Mouse (Mus musculus) T-helper 17 cell (primary cell): ENCODE data around the gene Smad5.

ENCODE experiments used
- in situ Hi-C, 2 experiments: fragments of 300-600 bp; cut with MboI, MseI; formaldehyde crosslinking; loops; 1 replicate in 1 of 2; 2 replicates in 1 of 2; pipeline ENCODE4 v1.15.1; 2025; ENCODE audit warnings: high pct_unique_total_duplicates in 2 of 2

Gene Smad5

DNA sequence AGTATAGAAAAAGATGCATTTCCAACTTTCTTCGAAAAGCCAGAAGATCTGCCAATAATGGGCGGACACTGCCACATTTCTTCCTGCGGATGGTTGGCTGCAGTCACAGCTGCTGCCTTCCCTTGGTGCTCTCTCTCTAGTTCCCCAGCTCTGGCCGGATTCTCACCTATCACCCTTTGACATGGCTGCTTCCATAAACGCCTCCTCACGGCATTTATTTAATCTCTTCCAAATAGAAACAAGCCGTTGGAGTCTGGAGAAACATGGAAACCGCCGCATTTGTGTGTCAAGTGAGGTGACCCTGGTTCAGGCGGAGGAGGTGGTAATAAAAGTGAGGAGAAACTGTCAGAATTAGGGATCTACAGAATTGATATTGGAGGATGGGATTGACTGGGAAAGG, 886 bp upstream of the Smad5 start:
- in situ Hi-C loops = no loop called here

GRCm38 (mm10) chr13:56703222-56703870, 536 bp downstream of the Smad5 start:
- in situ Hi-C loops = no loop called here

- in situ Hi-C loops = no loop called here
These were observed 1.1 kb downstream of the Smad5 start for GRCm38 (mm10) chr13:56703871-56704321.

DNA sequence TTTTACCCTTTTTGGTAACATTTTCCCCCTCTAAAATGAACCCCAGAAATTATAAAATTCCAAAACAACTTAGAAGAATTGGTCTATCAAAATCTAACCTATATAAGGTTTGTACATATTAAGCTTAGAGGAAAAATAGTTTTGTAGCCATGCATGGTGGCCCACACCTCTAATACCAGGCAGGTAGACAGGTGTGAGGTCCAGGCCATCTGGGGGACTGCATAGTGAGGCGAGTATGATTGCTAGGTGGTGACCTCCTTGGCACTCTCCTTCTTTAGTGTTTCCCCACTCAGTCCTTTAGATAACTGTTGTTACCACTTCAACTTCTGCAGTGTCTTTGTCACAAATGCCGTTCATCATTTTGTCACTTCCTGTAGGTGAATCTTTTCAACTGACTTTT, 1.8 kb downstream of the Smad5 start:
- in situ Hi-C loops = no loop called here

- in situ Hi-C loops = no loop called here
These were observed 4.3 kb downstream of the Smad5 start for GRCm38 (mm10) chr13:56707111-56707510.

GRCm38 (mm10) chr13:56707606-56708005, 4.8 kb downstream of the Smad5 start:
- in situ Hi-C loops = no loop called here

- in situ Hi-C loops = no loop called here
These were observed 7.8 kb downstream of the Smad5 start for GRCm38 (mm10) chr13:56710620-56711019.

DNA sequence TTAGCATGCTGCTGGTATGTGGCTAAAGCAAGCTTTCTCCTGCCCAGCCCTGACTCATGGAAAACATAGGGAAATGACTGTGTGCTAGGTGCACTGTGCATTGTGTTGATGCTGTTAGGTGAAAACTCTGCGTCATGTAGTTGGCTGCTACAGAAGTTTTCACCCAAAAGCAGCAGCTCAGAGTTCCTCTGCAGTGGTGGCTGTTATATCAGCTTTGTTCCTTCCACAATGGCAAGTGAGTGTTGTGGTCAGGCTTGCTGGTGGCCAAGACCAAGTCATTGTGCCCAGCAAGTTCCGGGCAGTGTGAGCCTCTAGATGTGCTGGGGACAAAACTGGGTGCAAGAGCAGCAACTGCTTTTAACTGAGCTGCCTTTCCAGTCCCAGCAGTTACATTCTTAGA, 9.4 kb downstream of the Smad5 start:
- in situ Hi-C loops = no loop called here

- in situ Hi-C loops = no loop called here
These were observed 23.7 kb downstream of the Smad5 start for GRCm38 (mm10) chr13:56726551-56726950.

GRCm38 (mm10) chr13:56729046-56729445, 26.2 kb downstream of the Smad5 start:
- in situ Hi-C loops = no loop called here

DNA sequence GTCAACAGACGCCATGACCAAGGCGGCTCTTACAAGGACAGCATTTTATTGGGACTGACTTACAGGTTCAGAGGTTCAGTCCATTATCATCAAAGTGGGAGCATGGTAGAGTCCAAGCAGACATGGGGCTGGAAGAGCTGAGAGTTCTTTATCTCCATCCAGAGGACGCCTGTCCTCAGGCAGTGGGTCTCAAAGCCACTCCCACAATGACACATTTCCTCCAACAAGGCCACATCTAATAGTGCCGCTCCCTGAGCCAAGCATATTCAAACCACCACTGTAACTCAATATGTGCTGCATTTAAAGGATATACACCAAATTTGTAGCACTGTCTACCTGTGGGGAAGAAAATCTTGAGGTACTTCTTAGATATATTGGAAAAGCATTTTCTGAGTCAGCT, 31.8 kb downstream of the Smad5 start:
- in situ Hi-C loops = no loop called here

GRCm38 (mm10) chr13:56735212-56735875, 32.5 kb downstream of the Smad5 start:
- in situ Hi-C loops = no loop called here

- in situ Hi-C loops = no loop called here
These were observed 36.7 kb downstream of the Smad5 start for GRCm38 (mm10) chr13:56739556-56739955.

- in situ Hi-C loops = loop anchor here (5.0 kb wide), 1 partner anchor 48 kb away; no protein-coding TSS in a partner anchor
These were observed 37.7 kb downstream of the Smad5 start for GRCm38 (mm10) chr13:56740496-56740895.

DNA sequence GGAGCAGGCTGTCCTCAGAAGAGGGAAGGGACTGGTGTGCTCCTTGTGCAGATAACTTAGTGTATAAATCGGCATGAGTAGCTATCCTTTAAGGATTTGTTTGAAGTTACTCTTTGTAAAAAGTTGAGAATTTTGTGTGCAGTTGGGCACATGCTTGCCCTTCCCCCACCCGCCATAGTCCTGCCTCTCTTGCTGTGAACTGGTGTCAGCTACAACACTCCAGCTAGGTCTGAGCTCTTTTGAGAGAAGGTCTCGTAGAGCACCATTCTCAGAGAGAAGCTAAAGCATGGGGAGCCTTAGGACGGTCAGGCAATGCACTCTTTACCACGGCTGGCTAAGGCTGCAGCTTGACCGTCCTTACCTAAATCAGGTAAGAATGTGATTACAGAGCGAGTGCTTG, 38.9 kb downstream of the Smad5 start:
- in situ Hi-C loops = loop anchor here (5.0 kb wide), 1 partner anchor 49 kb away; no protein-coding TSS in a partner anchor

DNA sequence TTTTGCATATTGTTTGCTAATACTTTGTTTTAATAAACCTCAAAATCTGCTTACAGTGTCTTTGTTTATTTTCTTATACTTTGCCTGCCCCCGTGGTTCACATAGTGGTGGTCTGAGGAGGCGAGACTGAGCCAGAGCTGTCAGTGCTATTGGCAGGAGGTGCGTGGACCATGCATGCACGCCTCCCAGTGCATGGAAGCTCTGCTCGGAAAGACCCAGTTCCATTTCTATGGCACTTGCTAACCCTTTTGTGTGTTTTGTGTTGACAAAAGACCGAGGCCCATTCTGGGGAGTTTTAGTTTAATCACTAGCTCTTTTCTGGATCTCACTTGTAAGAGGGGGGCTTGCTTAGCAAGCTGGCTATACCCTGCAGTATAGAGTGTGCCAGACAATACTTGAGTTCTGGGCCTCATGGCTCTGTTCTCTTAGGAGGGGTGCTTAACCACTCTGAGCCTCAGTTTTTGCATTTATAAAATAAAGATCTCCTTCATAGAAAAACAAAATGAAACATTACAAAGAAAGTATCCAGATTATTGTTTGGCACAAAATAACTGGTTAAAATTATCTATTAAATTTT, 39.6 kb downstream of the Smad5 start:
- in situ Hi-C loops = loop anchor here (5.0 kb wide), 1 partner anchor 50 kb away; no protein-coding TSS in a partner anchor

GRCm38 (mm10) chr13:56746739-56747532, 44.1 kb downstream of the Smad5 start:
- in situ Hi-C loops = no loop called here

GRCm38 (mm10) chr13:56747554-56747953, 44.7 kb downstream of the Smad5 start:
- in situ Hi-C loops = no loop called here

DNA sequence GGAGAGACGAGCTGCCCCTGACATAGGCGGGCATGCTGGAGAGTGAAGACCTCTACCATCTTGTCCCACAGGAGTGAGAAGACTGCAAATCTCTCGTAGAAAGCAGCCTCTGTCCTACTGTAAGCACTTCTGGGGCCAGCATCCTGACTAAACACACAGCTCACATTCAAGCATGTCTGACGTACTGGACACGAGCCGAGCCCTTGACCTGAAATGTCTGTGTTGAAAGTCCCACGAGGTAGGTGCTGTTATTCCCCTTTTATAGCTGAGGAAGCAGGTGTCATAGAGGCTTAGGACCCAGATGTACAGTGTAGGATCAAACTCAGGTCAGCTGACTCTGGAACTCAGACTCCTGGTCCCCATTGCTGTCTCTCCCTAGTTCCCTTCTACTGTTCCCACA, 46.6 kb downstream of the Smad5 start:
- in situ Hi-C loops = no loop called here

DNA sequence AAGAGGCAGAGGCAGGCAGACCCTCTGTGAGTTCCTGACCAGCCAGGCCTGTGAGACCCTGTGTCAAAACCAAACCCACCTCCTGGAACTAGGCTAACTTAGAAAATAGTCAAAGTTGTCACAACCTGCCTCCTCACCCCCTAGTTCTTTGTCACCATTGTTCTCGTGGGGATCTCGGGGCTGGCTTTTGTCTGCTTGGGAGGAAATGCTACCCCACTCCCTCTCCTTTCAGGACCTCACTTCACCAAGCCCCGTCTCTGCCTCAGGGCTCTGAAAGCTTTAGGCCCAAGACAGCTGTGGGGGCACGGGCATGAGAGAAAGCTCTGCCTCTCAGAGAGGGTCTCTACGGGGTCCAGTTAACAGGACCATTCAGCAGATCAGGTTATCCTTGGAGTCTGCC, 49.0 kb downstream of the Smad5 start:
- in situ Hi-C loops = loop anchor here in 1 of 2 experiments (5.0 kb wide), 1 partner anchor 174 kb away; no protein-coding TSS in a partner anchor

DNA sequence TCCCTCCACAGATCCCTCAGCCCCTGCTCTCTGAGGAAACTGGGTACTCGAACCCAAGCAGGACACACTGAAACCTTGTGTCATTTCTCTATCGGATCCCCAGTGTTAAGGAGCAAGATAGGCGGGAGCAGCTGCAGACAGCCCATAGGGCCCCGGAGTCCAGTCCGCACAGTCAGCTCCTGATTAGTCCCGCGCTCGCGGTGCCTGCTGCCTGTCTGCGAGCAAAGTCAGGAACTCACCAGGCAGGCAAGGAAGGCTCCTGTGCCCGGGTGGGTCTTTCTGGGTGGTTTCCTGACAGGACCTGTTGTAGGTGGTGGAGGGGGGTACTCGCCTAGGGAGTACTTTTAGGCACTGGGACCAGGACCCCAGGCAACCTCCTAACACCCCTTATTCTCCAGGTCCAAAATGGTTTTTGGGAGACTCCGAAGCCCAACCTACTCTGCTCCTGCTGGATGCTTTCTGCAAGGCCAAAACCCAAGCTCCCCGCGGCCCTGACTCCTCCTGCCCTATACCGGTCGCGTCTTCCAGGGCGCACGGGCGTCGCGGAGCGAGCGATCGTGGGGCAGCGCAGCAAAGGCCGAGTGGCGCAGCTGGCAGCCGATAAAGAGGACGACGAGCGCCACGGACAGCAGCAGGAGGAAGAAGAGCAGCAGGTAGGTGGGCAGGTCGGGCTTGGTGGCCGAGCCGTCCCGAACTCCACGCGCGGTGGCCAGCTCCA, 49.8 kb downstream of the Smad5 start:
- in situ Hi-C loops = loop anchor here in 1 of 2 experiments (5.0 kb wide), 1 partner anchor 175 kb away; no protein-coding TSS in a partner anchor
